Mouse (Mus musculus) brain, embryonic 14.5 days (tissue): Measurements from ENCODE around the gene Gm1123.

ENCODE experiments used
- CTCF ChIP-seq: fragments of 200-500 bp; IDR thresholded peaks from 2 replicates; pipeline ENCODE4 v1.5.1; 2012; ENCODE audit warnings: inconsistent platforms, mild to moderate bottlenecking, moderate library complexity, borderline replicate concordance; ENCODE audit not compliant: insufficient read depth, insufficient read length; ENCODE audit errors: extremely low read depth
- POLR2A ChIP-seq: fragments of 200-500 bp; IDR thresholded peaks from 2 replicates; pipeline ENCODE4 v1.6.1; 2012; ENCODE audit warnings: mild to moderate bottlenecking, inconsistent platforms, borderline replicate concordance; ENCODE audit not compliant: poor library complexity, insufficient read depth, insufficient read length, severe bottlenecking; ENCODE audit errors: extremely low read depth

DNA sequence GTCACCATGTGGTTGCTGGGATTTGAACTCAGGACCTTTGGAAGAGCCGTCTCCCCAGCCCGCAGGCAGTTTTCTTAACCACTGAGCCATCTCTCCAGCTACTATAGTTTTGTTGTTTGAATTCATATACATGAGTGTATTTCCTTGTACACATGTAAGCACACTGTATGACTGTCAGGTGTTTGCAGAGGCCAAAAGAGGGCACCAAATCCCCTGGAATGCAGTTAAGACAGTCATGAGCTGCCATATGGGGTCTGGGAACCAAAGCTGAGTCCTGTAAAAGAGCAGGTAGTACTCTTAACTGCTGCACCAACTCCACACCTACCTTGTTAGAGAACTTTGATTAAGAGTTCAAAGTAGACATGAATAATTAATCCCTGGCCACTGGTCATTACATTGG, 45.1 kb upstream of the Gm1123 start:
- TF ChIP-seq CTCF (no peak), POLR2A (no peak)
